9 mouse cellular contexts compared by ENCODE assay signal in genomic region chr16:92115611-92116421, GRCm38 (mm10). TPM values are rescaled to one million over a fixed set of nuclear protein-coding genes. Genes with fewer than 3 reads are reported as not detected.
DNase-seq lines count a peak whose midpoint lies in the region; ATAC-seq and TF ChIP-seq lines count a peak whose summit lies in the region.
"Had no signal": no experiment of that assay in that cellular context is flagged by ENCODE, and none has a peak within 500 bp of the region (broad histone marks: within the 10 kb centered on the region; RNA-seq: fewer than 3 reads in every experiment).

No protein-coding gene starts in this region.

- peak; percentile 7 to 32 for DNase-seq in heart, adult 18-20 months
- no peak for DNase-seq in heart, postnatal 4 days
- peak; percentile 72 for DNase-seq in MEL (ENCODE audit: low read depth, low spot score)
- DNase-seq in cerebellum, adult 9-11 months = peak; percentile 69
- DNase-seq in frontal cortex, postnatal 14 days (ENCODE audit: low spot score in 2 of 2) = peak; percentile 55 to 65
- DNase-seq in left cerebral cortex, postnatal 25 days (ENCODE audit: low spot score in 2 of 2) = peak; percentile 63 to 79
- no peak for DNase-seq in urinary bladder, postnatal 36 days (ENCODE audit: low spot score in 2 of 2)

- peaks cover 0 to 3% of the 10 kb centered on the region in 2 experiments; a peak in 2 of 4 replicates for H3K36me3 ChIP-seq in MEL (ENCODE audit: control insufficient read depth in 1 of 2, insufficient read depth in 2 of 2, low read length in 2 of 2)
- H3K36me3 ChIP-seq in neural tube, embryonic 12.5 days = peaks cover 13% of the 10 kb centered on the region

- no peak overlapping the region for H3K27ac ChIP-seq in MEL (ENCODE audit: control insufficient read depth, low read depth, low read length)
- H3K27ac ChIP-seq in neural tube, embryonic 12.5 days = no peak overlapping the region

- no peaks in the 10 kb centered on the region for H3K27me3 ChIP-seq in MEL (ENCODE audit: control insufficient read depth in 1 of 2, insufficient read depth in 2 of 2, low read length in 2 of 2)
- no peaks in the 10 kb centered on the region for H3K27me3 ChIP-seq in neural tube, embryonic 12.5 days (replicated peaks)

- TF ChIP-seq EP300 in MEL (IDR thresholded peaks at IDR 0.05; ENCODE audit: low read depth in 1 of 2, low read length in 2 of 2) = no peak

- H3K9me3 ChIP-seq in MEL (replicated peaks; ENCODE audit: insufficient read depth, low read length) = no peaks in the 10 kb centered on the region
- no peaks in the 10 kb centered on the region for H3K9me3 ChIP-seq in neural tube, embryonic 12.5 days

- WGBS in neural tube, embryonic 12.5 days = 20% methylated on average over 20 of the region's 20 CpGs

- TF ChIP-seq RAD21 in MEL (IDR thresholded peaks at IDR 0.05; ENCODE audit: low read depth, low read length) = no peak

- peak overlapping the region; percentile 32 to 49; a peak in 3 of 4 replicates for H3K4me3 ChIP-seq in MEL (ENCODE audit: control insufficient read depth in 1 of 2, insufficient read depth in 1 of 2, low read depth in 2 of 2, low read length in 2 of 2)
- H3K4me3 ChIP-seq in neural tube, embryonic 12.5 days = no peak overlapping the region

- no peaks in the 10 kb centered on the region for H3K79me2 ChIP-seq in MEL (ENCODE audit: control insufficient read depth, insufficient read depth, low read length, poor library complexity)

- ATAC-seq in neural tube, embryonic 12.5 days (ENCODE audit: low FRiP score, low read depth) = peak; percentile 69; the same call in 1 of the 2 replicates

- TF ChIP-seq POLR2A in MEL (IDR thresholded peaks at IDR 0.05; ENCODE audit: control insufficient read depth in 1 of 2, insufficient read depth in 1 of 2, low read depth in 1 of 2, low read length in 2 of 2, poor library complexity in 1 of 2) = no peak

- TF ChIP-seq CTCF in MEL (IDR thresholded peaks at IDR 0.05 in 2 of 3, conservative IDR thresholded peaks at IDR 0.05 in 1 of 3; ENCODE audit: control insufficient read depth in 1 of 3, insufficient read depth in 1 of 3, low read depth in 2 of 3, low read length in 3 of 3, poor library complexity in 1 of 3, severe bottlenecking in 1 of 3) = no peak

- peak overlapping the region; percentile 36 for H3K4me2 ChIP-seq in neural tube, embryonic 12.5 days (replicated peaks)

- peaks cover 0 to 6% of the 10 kb centered on the region in 2 experiments; a peak in 2 of 4 replicates for H3K4me1 ChIP-seq in MEL (ENCODE audit: control insufficient read depth in 1 of 2, insufficient read depth in 2 of 2, low read length in 2 of 2)
- peaks cover 31% of the 10 kb centered on the region for H3K4me1 ChIP-seq in neural tube, embryonic 12.5 days

- intact Hi-C loops in left cerebral cortex, postnatal 25 days (cut with DNase I) = loop anchor here (5.0 kb wide), 1 partner anchor 59 kb away; the partner anchor contains the start of genes Gm49711, Mrps6 and Slc5a3

- peak overlapping the region; percentile 13; the same call in 1 of the 2 replicates for H3K9ac ChIP-seq in MEL (ENCODE audit: control insufficient read depth, low read depth, low read length, poor library complexity, severe bottlenecking)
- H3K9ac ChIP-seq in neural tube, embryonic 12.5 days = peak overlapping the region; percentile 30; the same call in 1 of the 2 replicates

TF ChIP-seq in MEL, 35 proteins besides CTCF, POLR2A, EP300 and RAD21:
- TF ChIP-seq TCF12 (IDR thresholded peaks at IDR 0.05; ENCODE audit: low read depth, low read length) (0 out of 2 replicates have a peak, but pooled peaks have one; percentile 13), ELF1 (IDR thresholded peaks at IDR 0.05; ENCODE audit: low read depth, low read length) (no peak), MXI1 (IDR thresholded peaks at IDR 0.05; ENCODE audit: low read depth, low read length) (0 out of 2 replicates have a peak, but pooled peaks have one; percentile 41), HCFC1 (IDR thresholded peaks at IDR 0.05; ENCODE audit: low read depth, low read length) (peak; percentile 39; the same call in 1 of the 2 replicates), USF1 (IDR thresholded peaks at IDR 0.05; ENCODE audit: low read depth, low read length) (peak; percentile 14; the same call in 1 of the 2 replicates), RCOR1 (IDR thresholded peaks at IDR 0.05; ENCODE audit: low read depth, low read length) (no peak), ETS1 (IDR thresholded peaks at IDR 0.05; ENCODE audit: low read depth, low read length) (0 out of 2 replicates have a peak, but pooled peaks have one; percentile 18), USF2 (IDR thresholded peaks at IDR 0.05; ENCODE audit: borderline replicate concordance in 1 of 2, insufficient read depth in 1 of 2, low read depth in 1 of 2, low read length in 2 of 2) (no peak), SIN3A (IDR thresholded peaks at IDR 0.05; ENCODE audit: low read length) (peak; percentile 42; the same call in 1 of the 2 replicates)

RNA-seq across cellular contexts. Expression of gene Slc5a3, which starts 57.7 kb away (rescaled TPM):
- 10 to 100 TPM; 10.2 to 12.7 TPM for total RNA-seq in heart, adult 18-20 months (2021)
- total RNA-seq in heart, postnatal 4 days (2021) = 1 to 10 TPM; 6.8 to 7.9 TPM
- 5.0 and 6.7 TPM in 2 replicates for total RNA-seq in MEL (2012; rRNA removed)
- 1 to 10 TPM in 1 of 2 experiments, not detected in 1; 2.9 TPM for polyA plus RNA-seq in MEL (2012; ENCODE audit: insufficient read depth in 1 of 2, insufficient read length in 2 of 2, low read depth in 1 of 2, low replicate concordance in 2 of 2, missing spikeins in 1 of 2)
- 10 to 100 TPM; 30.8 to 31.7 TPM for total RNA-seq in left cerebral cortex, postnatal 25 days (2021)
- 13.1 and 13.6 TPM in 2 replicates for polyA plus RNA-seq in neural tube, embryonic 12.5 days (2016; fragmentation: Nextera tagmentation; extraction: Ambion mirVana)

RNA-seq across cellular contexts. Expression of gene Gm49711, which starts 57.7 kb away (rescaled TPM):
- not detected for total RNA-seq in heart, adult 18-20 months (2021)
- not detected for total RNA-seq in heart, postnatal 4 days (2021)
- total RNA-seq in MEL (2012; rRNA removed) = not detected in 2 replicates
- polyA plus RNA-seq in MEL (2012; ENCODE audit: insufficient read depth in 1 of 2, insufficient read length in 2 of 2, low read depth in 1 of 2, low replicate concordance in 2 of 2, missing spikeins in 1 of 2) = not detected
- not detected for total RNA-seq in left cerebral cortex, postnatal 25 days (2021)
- polyA plus RNA-seq in neural tube, embryonic 12.5 days (2016; fragmentation: Nextera tagmentation; extraction: Ambion mirVana) = 0.47 and 0.96 TPM in 2 replicates
- polyA plus RNA-seq: small intestine, adult 2 months had no signal

RNA-seq across cellular contexts. Expression of gene Mrps6, which starts 57.7 kb away (rescaled TPM):
- total RNA-seq in heart, adult 18-20 months (2021) = 10 to 100 TPM; 62.0 to 64.5 TPM
- total RNA-seq in heart, postnatal 4 days (2021) = 10 to 100 TPM; 53.8 to 54.7 TPM
- total RNA-seq in MEL (2012; rRNA removed) = 37.4 and 40.8 TPM in 2 replicates
- 10 to 100 TPM in 1 of 2 experiments, not detected in 1; 71.0 TPM for polyA plus RNA-seq in MEL (2012; ENCODE audit: insufficient read depth in 1 of 2, insufficient read length in 2 of 2, low read depth in 1 of 2, low replicate concordance in 2 of 2, missing spikeins in 1 of 2)
- total RNA-seq in left cerebral cortex, postnatal 25 days (2021) = 10 to 100 TPM; 44.8 to 52.2 TPM
- polyA plus RNA-seq in neural tube, embryonic 12.5 days (2016; fragmentation: Nextera tagmentation; extraction: Ambion mirVana) = 126 and 133 TPM in 2 replicates

Comparison
In these comparisons a context has a peak if more than half of its experiments do, and no peak if none do; other contexts are left out.
1. DNase-seq: peak in heart, adult 18-20 months (2 of 2), MEL (single experiment), cerebellum, adult 9-11 months (single experiment), frontal cortex, postnatal 14 days (2 of 2) and left cerebral cortex, postnatal 25 days (2 of 2); none in heart, postnatal 4 days (single experiment) and urinary bladder, postnatal 36 days (0 of 2).